Mouse (Mus musculus) midbrain, embryonic 15.5 days (tissue): Measurements from ENCODE around the gene Cyb5r4. TPM values are rescaled to one million over a fixed set of nuclear protein-coding genes. Genes with fewer than 3 reads are reported as not detected.
"Not testable (repeated sequence)": the region's sequence is repeated elsewhere in the genome, so short reads cannot be mapped to it uniquely, and the experiment has no call there.

ENCODE experiments used
- ATAC-seq: fragments of 200-750 bp; cut with Nextera tagmentation; replicated peaks from 2 replicates; pipeline ENCODE4 v1.8.0; 2017; ENCODE audit warnings: moderate TSS enrichment
- H3K27ac ChIP-seq: fragments of 300-500 bp; sonication (generic); 2 replicates; pipeline ENCODE4 v1.5.1; 2015; ENCODE audit warnings: mild to moderate bottlenecking, inconsistent platforms
- H3K27me3 ChIP-seq: fragments of 300-500 bp; sonication (generic); replicated peaks from 2 replicates; pipeline ENCODE4 v1.6.1; 2015; ENCODE audit warnings: inconsistent platforms
- H3K36me3 ChIP-seq: fragments of 300-500 bp; sonication (generic); replicated peaks from 2 replicates; pipeline ENCODE4 v1.6.1; 2015; ENCODE audit warnings: inconsistent platforms
- H3K4me1 ChIP-seq: fragments of 300-500 bp; sonication (generic); 2 replicates; pipeline ENCODE4 v1.6.1; 2015; ENCODE audit warnings: inconsistent platforms
- H3K4me2 ChIP-seq: fragments of 300-500 bp; sonication (generic); 2 replicates; pipeline ENCODE4 v1.6.1; 2015; ENCODE audit warnings: inconsistent platforms, mild to moderate bottlenecking, moderate library complexity
- H3K4me3 ChIP-seq: fragments of 300-500 bp; sonication (generic); 2 replicates; pipeline ENCODE4 v1.5.1; 2015; ENCODE audit warnings: mild to moderate bottlenecking, inconsistent platforms
- H3K9ac ChIP-seq: fragments of 300-500 bp; sonication (generic); 2 replicates; pipeline ENCODE4 v1.6.1; 2015; ENCODE audit warnings: mild to moderate bottlenecking, inconsistent platforms
- H3K9me3 ChIP-seq: fragments of 300-500 bp; sonication (generic); 2 replicates; pipeline ENCODE4 v1.6.1; 2016; ENCODE audit warnings: inconsistent platforms
- WGBS: fragments of 180-500 bp; shearing (Covaris S2); methylation state at CpG from one replicate; pipeline ENCODE4 v1.1.7; 2015; ENCODE audit warnings: mixed read lengths; 5-methylcytosine and 5-hydroxymethylcytosine counted together
- polyA plus RNA-seq: library from polyadenylated mRNA; unstranded; fragments of >200 nt; fragmentation: Nextera tagmentation; extraction: Ambion mirVana; gene quantifications from 2 replicates; pipeline ENCODE4 v1.2.1, GENCODE M21; 2015

Gene Cyb5r4
- polyA plus RNA-seq, 1 experiment from 2014 or later, result 56.9 TPM

DNA sequence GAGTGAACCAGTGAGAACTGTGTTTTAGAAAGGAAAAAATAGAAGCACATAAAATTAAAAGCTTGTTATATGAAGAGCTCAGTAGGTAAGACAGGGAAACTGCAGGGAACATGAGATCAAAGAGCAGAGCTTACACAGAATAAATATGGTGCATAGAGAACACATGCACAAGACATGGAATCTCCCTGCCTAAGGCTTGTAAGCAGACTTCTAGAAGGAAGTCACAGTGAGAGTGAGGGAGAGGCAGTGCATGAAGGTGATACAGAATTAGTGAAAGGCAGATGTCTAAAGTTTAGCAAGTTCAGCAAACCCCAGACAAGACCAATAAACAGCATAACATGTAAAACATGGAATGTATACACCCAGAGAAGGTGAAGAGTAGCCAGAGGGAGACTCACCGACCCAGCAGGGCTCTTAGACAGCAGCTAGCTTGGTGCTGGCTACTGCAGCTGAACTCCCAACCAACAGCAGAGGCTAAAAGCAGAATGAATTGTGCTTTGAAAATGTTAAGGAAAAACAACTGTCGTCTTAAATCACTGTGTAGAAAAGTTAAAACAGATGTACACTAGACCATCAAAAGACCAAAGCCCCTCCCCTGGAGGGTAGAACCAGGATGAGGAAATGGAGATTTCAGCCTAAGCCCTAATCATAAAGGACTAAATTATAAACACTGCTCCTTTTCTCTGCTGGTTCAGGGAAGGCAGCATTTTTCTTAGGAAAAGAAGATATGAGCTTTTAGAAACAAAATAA, 13.2 kb downstream of the Cyb5r4 start:
- Histone ChIP-seq H3K4me3 (no peak overlapping the region), H3K4me2 (no peak overlapping the region), H3K4me1 (no peaks in the 10 kb centered on the region), H3K9ac (no peak overlapping the region), H3K27me3 (no peaks in the 10 kb centered on the region), H3K27ac (no peak overlapping the region), H3K36me3 (peaks cover 10% of the 10 kb centered on the region; the same call in 1 of the 2 replicates), H3K9me3 (no peaks in the 10 kb centered on the region)
- WGBS, result 78% methylated on average over 2 of the region's 2 CpGs
- ATAC-seq, result no peak

DNA sequence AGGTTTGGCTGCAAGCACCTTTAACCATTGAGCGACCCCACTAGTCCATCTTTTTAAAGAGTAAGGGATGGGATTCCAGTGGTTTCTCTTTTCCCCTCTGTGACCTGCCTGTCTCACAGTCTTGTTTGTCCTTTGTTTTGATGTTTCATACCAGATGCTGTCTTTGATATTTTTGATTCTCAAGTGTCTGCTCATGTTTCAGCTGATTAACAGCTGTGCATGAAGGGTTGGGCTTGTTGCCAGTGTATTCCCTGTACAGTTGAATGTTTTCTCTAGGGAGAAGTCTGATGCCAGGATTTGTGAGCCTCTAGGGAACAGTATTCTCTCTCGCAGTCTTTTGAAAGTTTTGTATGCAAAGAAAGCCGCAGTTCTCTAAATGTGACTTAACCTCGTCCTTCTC, 27.6 kb downstream of the Cyb5r4 start:
- H3K27ac ChIP-seq, result no peak overlapping the region
- peaks cover 8% of the 10 kb centered on the region; the same call in 1 of the 2 replicates for H3K36me3 ChIP-seq
- no peak overlapping the region for H3K4me2 ChIP-seq
- no peak overlapping the region for H3K9ac ChIP-seq
- H3K4me1 ChIP-seq, result no peaks in the 10 kb centered on the region
- no peak for ATAC-seq
- no peaks in the 10 kb centered on the region for H3K9me3 ChIP-seq
- 70% methylated on average over 4 of the region's 4 CpGs for whole genome bisulfite sequencing
- no peak overlapping the region for H3K4me3 ChIP-seq
- no peaks in the 10 kb centered on the region for H3K27me3 ChIP-seq

DNA sequence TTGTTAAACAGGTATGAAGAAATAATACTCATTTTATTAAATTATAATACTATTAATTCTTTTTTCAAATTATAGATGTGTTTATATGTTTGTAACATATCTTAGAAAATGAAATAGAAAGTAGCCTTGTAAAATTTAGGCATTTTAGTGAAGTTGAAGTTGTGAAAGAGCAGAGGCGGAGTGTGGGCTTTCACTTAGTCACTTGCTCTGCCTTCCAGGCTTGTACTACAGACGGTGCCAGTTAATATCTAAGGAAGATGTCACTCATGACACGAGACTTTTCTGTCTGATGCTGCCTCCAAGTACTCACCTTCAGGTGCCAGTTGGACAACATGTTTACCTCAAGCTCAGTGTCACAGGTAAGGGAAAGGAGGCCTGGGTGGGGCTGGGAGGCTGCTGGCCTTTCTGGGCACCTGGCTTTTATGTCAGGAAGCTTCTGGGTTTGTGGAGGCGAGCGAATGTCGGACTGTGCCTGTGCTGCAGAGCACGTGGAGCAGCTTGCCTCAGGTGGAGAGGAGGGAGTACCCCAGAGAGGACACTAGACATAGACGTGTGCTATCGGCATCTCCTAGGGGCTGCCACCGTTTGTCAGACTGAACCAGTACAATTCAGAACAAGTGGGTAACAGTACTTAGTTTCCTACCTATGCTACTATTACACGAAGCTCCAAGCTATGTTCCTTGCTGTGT, 33.9 kb downstream of the Cyb5r4 start:
- Histone ChIP-seq H3K36me3 (peaks cover 24% of the 10 kb centered on the region; the same call in 1 of the 2 replicates), H3K27ac (no peak overlapping the region)

DNA sequence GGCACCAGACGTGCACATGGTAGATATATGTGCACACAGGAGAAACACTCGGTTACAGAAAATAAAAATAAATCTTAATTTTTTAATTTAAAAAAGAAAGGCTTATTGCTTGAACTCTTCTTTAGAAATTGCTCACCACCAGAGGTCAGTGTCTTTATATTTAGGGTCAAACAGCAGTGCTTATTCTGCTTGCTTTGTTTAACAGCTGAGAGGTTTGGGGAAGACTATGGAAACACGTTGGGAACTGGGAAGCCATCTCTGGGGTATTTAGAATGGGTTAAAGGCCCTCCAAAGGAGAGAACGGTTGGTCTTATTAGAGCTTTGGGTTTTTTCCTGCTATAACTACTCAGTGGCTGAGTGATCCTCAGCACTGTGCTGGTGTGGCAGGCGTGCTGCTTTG, 40.5 kb downstream of the Cyb5r4 start:
- 81% methylated on average over 5 of the region's 5 CpGs for WGBS
- no peak overlapping the region for H3K27ac ChIP-seq
- no peak overlapping the region for H3K4me3 ChIP-seq
- no peaks in the 10 kb centered on the region for H3K27me3 ChIP-seq
- peaks cover 27% of the 10 kb centered on the region; the same call in 1 of the 2 replicates for H3K36me3 ChIP-seq
- H3K9me3 ChIP-seq, result no peaks in the 10 kb centered on the region
- H3K4me1 ChIP-seq, result no peaks in the 10 kb centered on the region
- ATAC-seq, result no peak; the same call in 1 of the 2 replicates
- no peak overlapping the region for H3K9ac ChIP-seq
- H3K4me2 ChIP-seq, result no peak overlapping the region

More for the DNA sequence above, 33.9 kb downstream of the Cyb5r4 start:
- Histone ChIP-seq H3K4me2 (no peak overlapping the region), H3K27me3 (no peaks in the 10 kb centered on the region), H3K9ac (no peak overlapping the region), H3K4me1 (no peaks in the 10 kb centered on the region), H3K9me3 (no peaks in the 10 kb centered on the region), H3K4me3 (no peak overlapping the region)
- WGBS, result 92% methylated on average over 11 of the region's 11 CpGs
- ATAC-seq, result no peak

DNA sequence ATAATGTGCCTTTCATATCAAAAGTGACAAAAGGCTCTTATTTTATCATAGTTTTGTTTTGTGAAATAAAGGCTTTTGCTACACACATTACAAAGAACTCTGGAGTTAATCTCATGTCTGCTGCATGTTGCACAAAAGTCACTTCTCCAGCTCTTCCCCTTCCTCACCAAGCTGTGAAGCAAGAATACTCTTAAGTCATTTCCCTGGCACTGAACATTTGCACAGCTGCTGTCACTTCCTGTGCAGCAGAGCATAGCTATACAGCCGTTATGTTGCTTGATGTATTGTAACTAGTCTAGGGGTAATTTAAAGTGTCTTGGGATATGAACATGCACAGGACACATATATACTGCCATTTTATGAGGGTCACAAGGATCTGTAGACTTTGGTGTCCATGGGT, 46.3 kb downstream of the Cyb5r4 start:
- Histone ChIP-seq H3K36me3 (peaks cover 27% of the 10 kb centered on the region), H3K27me3 (no peaks in the 10 kb centered on the region), H3K9me3 (no peaks in the 10 kb centered on the region), H3K27ac (no peak overlapping the region), H3K9ac (no peak overlapping the region), H3K4me2 (no peak overlapping the region), H3K4me3 (no peak overlapping the region), H3K4me1 (no peaks in the 10 kb centered on the region)
- no peak for ATAC-seq
- 90% methylated on average over 1 of the region's 1 CpGs for WGBS

DNA sequence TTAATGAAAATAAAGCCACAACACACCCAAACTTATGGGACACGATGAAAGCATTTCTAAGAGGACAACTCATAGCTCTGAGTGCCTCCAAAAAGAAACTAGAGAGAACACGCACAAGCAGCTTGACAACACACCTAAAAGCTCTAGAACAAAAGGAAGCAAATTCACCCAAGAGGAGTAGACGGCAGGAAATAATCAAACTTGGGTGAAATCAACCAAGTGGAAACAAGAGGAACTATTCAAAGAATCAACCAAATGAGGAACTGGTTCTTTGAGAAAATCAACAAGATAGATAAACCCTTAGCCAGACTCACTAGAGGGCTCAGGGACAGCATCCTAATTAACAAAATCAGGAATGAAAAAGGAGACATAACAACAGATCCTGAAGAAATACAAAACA, 49.8 kb downstream of the Cyb5r4 start:
- H3K27ac ChIP-seq, result not testable (repeated sequence)

DNA sequence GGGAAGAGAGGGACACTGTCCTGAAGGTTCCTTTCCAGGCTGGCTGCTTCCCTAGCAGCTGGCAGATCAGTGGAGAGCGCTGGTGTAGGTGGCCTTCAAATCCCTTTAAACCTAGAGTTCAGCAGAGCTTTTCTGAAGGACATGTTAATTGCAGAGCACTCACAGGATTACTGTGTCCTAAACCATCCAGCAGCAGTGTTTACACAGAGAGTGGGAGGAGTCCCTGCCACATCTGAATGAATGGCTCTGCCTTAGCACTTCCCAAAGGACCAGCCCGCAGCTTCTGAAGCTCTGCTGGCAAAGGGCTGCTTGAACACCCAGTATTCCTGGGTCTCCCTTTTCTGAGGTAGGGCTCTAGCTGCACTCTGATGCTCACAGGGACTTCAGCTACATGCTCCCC, 56.1 kb downstream of the Cyb5r4 start:
- no peak for ATAC-seq
- Histone ChIP-seq H3K9ac (no peak overlapping the region), H3K27ac (no peak overlapping the region), H3K9me3 (no peaks in the 10 kb centered on the region), H3K36me3 (no peaks in the 10 kb centered on the region; the same call in 1 of the 2 replicates), H3K4me3 (no peak overlapping the region), H3K4me2 (no peak overlapping the region), H3K27me3 (no peaks in the 10 kb centered on the region), H3K4me1 (no peaks in the 10 kb centered on the region)
- 42% methylated on average over 2 of the region's 2 CpGs for WGBS

More for the DNA sequence above, 49.8 kb downstream of the Cyb5r4 start:
- 93% methylated on average over 3 of the region's 3 CpGs for WGBS
- ATAC-seq, H3K4me2 ChIP-seq, H3K4me3 ChIP-seq, H3K9ac ChIP-seq, H3K27me3 ChIP-seq, H3K4me1 ChIP-seq, H3K9me3 ChIP-seq: not testable (repeated sequence)
- peaks cover 27% of the 10 kb centered on the region for H3K36me3 ChIP-seq

DNA sequence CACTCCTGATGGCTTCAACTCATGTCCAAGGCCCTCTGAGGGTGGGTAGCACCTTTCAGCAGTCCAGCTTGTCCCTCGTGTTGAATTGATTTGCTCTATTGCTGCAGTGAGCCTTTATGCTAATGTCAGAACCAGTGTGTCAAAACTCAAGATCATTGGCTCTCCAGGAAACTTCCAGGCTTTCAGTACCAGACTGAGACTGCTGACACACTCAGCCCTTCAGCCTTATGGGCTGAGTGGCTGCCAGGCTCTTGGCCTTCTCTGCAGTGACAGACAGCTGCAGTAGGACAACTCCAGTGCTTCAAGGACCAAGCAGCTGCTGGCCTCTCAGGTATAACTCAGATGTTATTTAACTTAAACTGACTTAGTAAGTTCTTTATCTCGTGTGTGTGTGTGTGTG, 57.7 kb downstream of the Cyb5r4 start:
- ATAC-seq, result no peak

DNA sequence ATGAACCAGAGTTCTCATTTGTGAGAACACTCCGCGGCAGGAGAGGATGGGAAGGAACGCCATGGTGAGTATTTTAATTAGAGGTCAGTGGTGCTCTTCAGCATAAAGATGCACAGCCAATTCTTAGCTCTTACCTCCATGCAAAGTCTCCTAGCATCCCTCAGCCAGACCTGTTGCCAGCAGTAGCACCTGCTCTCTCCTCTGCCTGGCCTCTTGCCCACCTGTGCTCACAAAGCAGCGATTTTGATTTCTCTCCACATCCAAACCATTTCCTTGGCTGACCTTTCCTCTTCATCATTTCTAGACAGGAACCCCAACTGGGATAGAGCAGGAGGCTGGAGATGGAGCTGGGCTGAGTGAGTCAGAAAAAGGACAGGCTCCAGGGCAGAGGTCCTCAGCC, 65.2 kb downstream of the Cyb5r4 start:
- Histone ChIP-seq H3K4me2 (no peak overlapping the region), H3K4me3 (no peak overlapping the region), H3K9me3 (no peaks in the 10 kb centered on the region), H3K4me1 (no peaks in the 10 kb centered on the region), H3K27ac (no peak overlapping the region), H3K9ac (no peak overlapping the region), H3K27me3 (no peaks in the 10 kb centered on the region), H3K36me3 (no peaks in the 10 kb centered on the region)
- ATAC-seq, result no peak
- 95% methylated on average over 4 of the region's 4 CpGs for WGBS

More for the DNA sequence above, 57.7 kb downstream of the Cyb5r4 start:
- 65% methylated on average over 2 of the region's 2 CpGs for WGBS
- no peak overlapping the region for H3K9ac ChIP-seq
- H3K4me1 ChIP-seq, result no peaks in the 10 kb centered on the region
- H3K4me2 ChIP-seq, result no peak overlapping the region
- no peak overlapping the region for H3K4me3 ChIP-seq
- no peaks in the 10 kb centered on the region for H3K9me3 ChIP-seq
- no peaks in the 10 kb centered on the region; the same call in 1 of the 2 replicates for H3K36me3 ChIP-seq
- H3K27ac ChIP-seq, result no peak overlapping the region
- no peaks in the 10 kb centered on the region for H3K27me3 ChIP-seq

DNA sequence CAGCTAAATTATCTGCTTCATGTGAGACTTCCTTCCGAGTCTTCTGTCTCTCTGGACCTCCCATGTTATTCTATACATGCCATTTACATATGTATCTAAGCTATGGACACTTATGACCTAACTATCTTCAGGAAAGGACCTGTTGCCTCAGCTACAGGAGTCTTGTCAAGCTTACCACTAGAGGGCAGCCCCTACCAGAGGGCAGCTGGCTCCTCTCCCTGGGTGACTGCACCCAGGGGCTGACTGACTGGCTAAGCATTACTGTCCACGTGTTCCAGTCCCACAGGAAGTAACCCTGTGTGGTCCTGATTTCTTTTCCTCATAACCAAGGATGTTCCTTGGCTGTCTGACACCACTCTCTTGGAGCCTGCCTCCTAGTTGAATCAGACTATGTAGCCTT, 76.2 kb downstream of the Cyb5r4 start:
- no peak overlapping the region for H3K4me3 ChIP-seq
- H3K4me1 ChIP-seq, result no peaks in the 10 kb centered on the region
- ATAC-seq, result no peak
- no peaks in the 10 kb centered on the region for H3K36me3 ChIP-seq
- H3K27ac ChIP-seq, result no peak overlapping the region
- H3K27me3 ChIP-seq, result no peaks in the 10 kb centered on the region
- 55% methylated on average over 2 of the region's 2 CpGs for WGBS
- H3K4me2 ChIP-seq, result no peak overlapping the region
- H3K9ac ChIP-seq, result no peak overlapping the region
- H3K9me3 ChIP-seq, result no peaks in the 10 kb centered on the region

DNA sequence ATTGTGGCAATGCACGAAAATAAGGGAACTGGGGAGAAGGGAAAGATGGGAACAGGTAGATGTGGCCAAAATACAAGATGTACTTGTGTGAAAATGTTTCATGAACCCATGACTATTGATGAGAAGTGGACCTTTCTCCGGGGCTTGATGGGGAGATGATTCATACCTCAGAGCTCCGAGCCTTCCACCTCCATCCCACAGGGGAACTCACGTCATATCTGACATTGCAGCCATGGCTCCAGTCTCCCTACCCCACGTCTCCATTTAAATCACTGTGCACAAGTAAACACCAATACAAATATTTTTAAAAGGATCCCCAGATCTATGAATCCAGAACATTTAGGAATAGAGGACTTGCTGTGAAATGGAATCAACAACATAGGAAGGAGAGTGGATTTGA, 93.2 kb downstream of the Cyb5r4 start:
- Histone ChIP-seq H3K4me3 (no peak overlapping the region), H3K27me3 (no peaks in the 10 kb centered on the region), H3K27ac (peak overlapping the region; percentile 89), H3K36me3 (no peaks in the 10 kb centered on the region), H3K9ac (no peak overlapping the region), H3K9me3 (no peaks in the 10 kb centered on the region), H3K4me1 (peaks cover 19% of the 10 kb centered on the region), H3K4me2 (peak overlapping the region; percentile 17)
- peak; percentile 65 for ATAC-seq
- 56% methylated on average over 5 of the region's 5 CpGs for WGBS

DNA sequence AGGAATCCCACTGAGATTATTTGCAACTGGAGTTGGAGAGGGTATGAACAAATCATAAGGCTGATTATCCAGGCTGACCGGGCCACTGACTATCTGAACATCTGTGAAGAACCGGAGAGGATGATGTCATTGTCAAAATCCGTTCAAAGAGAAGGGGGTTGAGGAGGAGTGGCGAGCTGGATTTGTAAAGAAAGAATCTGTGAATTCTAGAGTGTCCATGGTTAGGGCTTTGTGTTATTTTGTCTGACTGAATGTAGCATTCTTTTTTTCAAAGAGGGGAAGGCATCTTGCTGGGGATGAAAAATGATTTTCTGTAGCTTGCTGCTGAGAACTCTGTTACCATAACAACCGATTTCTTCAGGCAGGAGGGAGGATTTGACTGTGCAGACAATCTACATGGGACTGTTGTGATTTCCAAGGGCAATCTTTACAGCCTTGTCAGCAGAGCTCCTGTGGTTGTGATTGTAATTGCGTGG, 93.7 kb downstream of the Cyb5r4 start:
- no peaks in the 10 kb centered on the region for H3K36me3 ChIP-seq
- H3K4me1 ChIP-seq, result peaks cover 19% of the 10 kb centered on the region
- peak overlapping the region; percentile 17 for H3K4me2 ChIP-seq
- no peaks in the 10 kb centered on the region for H3K27me3 ChIP-seq
- 14% methylated on average over 6 of the region's 6 CpGs for WGBS
- H3K9ac ChIP-seq, result no peak overlapping the region
- no peaks in the 10 kb centered on the region for H3K9me3 ChIP-seq
- H3K4me3 ChIP-seq, result no peak overlapping the region
- ATAC-seq, result peak; percentile 94
- H3K27ac ChIP-seq, result peak overlapping the region; percentile 89
